Mouse (Mus musculus): ENCODE measurements around the gene Eif2b5. TPM values are rescaled to one million over a fixed set of nuclear protein-coding genes. Genes with fewer than 3 reads are reported as not detected.
"Not testable (repeated sequence)": the region's sequence is repeated elsewhere in the genome, so short reads cannot be mapped to it uniquely, and the experiment has no call there.

Eif2b5 gene
- polyA plus RNA-seq (2014; fragmentation: Nextera tagmentation; extraction: Ambion mirVana), result 125 and 132 TPM in 2 replicates

DNA sequence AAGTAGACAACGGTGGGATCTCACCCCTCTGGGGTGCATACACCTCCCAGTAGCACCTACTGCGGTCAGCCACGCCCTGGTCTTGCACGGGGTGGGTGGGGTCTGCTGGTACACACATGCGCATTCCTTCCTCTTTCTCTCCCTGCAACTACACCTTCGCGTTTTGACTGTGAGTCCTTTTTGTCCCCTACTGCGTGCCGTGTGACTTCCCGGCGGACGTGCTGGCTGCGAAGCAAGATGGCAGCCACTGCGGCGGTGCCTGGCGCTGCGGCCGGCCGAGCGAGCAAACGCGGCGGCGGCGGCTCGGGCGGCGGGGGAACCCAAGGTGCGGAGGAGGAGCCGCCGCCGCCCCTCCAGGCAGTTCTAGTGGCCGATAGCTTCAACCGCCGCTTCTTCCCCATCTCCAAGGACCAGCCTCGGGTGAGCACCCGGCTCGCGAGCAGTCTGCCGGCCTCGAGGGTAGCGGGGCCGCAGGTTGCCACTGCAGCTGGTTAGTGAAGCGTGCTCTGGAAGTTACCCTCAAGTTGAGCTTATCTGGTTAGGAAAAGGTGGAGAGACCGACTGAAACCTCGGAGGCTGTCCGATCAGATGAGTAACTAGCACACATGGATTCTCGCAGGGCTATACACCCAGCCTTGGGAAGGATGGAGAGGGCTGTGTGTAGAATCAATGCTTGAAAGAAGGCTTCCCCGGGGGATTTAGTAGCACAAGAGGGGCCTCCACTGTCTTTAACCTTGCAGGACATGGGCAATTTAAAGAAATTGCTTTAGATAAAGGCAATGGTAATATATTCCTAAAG is at the start of gene Eif2b5:
TSS of gene Eif2b5 (plus strand) at position 141 of the 799 bp plus-strand sequence.
- Histone ChIP-seq H3K4me1 (replicated peaks; ENCODE audit: control insufficient read depth, insufficient read depth, low read length) (peaks cover 5% of the 10 kb centered on the region), H3K27me3 (replicated peaks; ENCODE audit: control insufficient read depth, insufficient read depth, low read length) (no peaks in the 10 kb centered on the region), H3K9me3 (ENCODE audit: control insufficient read depth, low read length) (no peaks in the 10 kb centered on the region), H3K9ac (ENCODE audit: low read depth, low read length) (peak within 1 kb of the TSS; percentile 91), H3K27ac (ENCODE audit: low read depth, low read length) (peak within 1 kb of the TSS; percentile 73), H3K4me2 (peak within 1 kb of the TSS; percentile 75), H3K36me3 (ENCODE audit: control insufficient read depth, insufficient read depth, low read length) (peaks cover 28% of the 10 kb centered on the region), H3K4me3 (ENCODE audit: low read depth, low read length) (peak within 1 kb of the TSS; percentile 89)
- peak; percentile 95 for ATAC-seq (replicated peaks; ENCODE audit: low FRiP score)
- WGBS, result under 1% methylated on average over 49 of the region's 49 CpGs
- DNase-seq (ENCODE audit: low spot score), result peak; percentile 89

DNA sequence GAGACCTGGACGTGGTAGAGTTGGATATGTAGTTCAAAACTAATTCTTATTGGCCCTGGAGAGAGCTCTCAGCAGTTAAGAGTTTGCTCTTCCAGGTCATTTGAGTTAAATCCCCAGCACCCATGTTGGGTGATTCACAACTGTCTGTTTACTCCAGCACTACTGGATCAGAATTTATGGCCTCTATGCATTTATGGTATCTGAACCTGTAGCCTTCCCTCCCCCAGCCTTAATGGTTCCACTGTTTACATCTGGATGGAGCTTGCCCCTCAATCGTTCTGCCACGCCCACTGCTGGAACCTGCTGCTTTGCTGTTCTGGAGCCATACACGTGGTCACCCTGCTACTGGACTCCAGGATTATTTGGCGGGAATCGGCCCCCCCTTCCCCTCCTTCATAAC is 46.8 kb upstream of the Eif2b5 start:
- no peak overlapping the region for H3K4me3 ChIP-seq (ENCODE audit: low read depth, low read length)
- DNase-seq (ENCODE audit: low spot score) (no peak), ATAC-seq (replicated peaks; ENCODE audit: low FRiP score) (no peak)
- no peak overlapping the region for H3K4me2 ChIP-seq
- H3K27ac ChIP-seq (ENCODE audit: low read depth, low read length), result no peak overlapping the region
- no peaks in the 10 kb centered on the region for H3K9me3 ChIP-seq (ENCODE audit: control insufficient read depth, low read length)
- WGBS, result 67% methylated on average over 6 of the region's 6 CpGs
- no peak overlapping the region for H3K9ac ChIP-seq (ENCODE audit: low read depth, low read length)
- H3K27me3 ChIP-seq (replicated peaks; ENCODE audit: control insufficient read depth, insufficient read depth, low read length), result no peaks in the 10 kb centered on the region
- no peaks in the 10 kb centered on the region for H3K4me1 ChIP-seq (replicated peaks; ENCODE audit: control insufficient read depth, insufficient read depth, low read length)
- no peaks in the 10 kb centered on the region for H3K36me3 ChIP-seq (ENCODE audit: control insufficient read depth, insufficient read depth, low read length)

DNA sequence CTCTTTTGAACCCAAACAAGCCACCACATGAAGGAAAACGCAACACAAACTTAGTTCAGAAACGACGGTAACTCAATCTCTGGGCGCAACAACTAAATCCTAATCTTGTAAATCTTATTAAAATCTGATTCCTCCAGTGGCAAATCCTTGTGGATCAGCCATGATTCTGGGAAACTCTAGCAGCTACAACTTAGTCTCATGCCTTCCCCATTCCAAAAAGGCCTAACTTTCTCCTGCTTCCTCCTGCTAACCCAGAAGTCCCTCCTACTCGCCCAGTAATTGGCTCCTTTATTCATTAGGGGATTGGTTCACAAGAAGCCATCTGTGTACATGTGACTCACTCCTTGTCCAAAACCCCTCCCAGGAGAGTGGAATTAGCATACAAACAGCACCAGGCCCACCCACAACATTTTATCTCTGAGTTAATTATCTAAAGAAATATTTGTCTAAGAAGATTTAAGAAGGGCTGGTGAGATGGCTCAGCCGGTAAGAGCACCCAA is 44.4 kb upstream of the Eif2b5 start:
- Histone ChIP-seq H3K36me3 (ENCODE audit: control insufficient read depth, insufficient read depth, low read length) (no peaks in the 10 kb centered on the region), H3K4me1 (replicated peaks; ENCODE audit: control insufficient read depth, insufficient read depth, low read length) (no peaks in the 10 kb centered on the region; the same call in 1 of the 2 replicates), H3K27ac (ENCODE audit: low read depth, low read length) (no peak overlapping the region), H3K9ac (ENCODE audit: low read depth, low read length) (no peak overlapping the region), H3K27me3 (replicated peaks; ENCODE audit: control insufficient read depth, insufficient read depth, low read length) (no peaks in the 10 kb centered on the region), H3K9me3 (ENCODE audit: control insufficient read depth, low read length) (no peaks in the 10 kb centered on the region), H3K4me3 (ENCODE audit: low read depth, low read length) (no peak overlapping the region), H3K4me2 (no peak overlapping the region)
- 92% methylated on average over 6 of the region's 6 CpGs for WGBS
- DNase-seq (ENCODE audit: low spot score), result no peak
- ATAC-seq (replicated peaks; ENCODE audit: low FRiP score), result no peak

DNA sequence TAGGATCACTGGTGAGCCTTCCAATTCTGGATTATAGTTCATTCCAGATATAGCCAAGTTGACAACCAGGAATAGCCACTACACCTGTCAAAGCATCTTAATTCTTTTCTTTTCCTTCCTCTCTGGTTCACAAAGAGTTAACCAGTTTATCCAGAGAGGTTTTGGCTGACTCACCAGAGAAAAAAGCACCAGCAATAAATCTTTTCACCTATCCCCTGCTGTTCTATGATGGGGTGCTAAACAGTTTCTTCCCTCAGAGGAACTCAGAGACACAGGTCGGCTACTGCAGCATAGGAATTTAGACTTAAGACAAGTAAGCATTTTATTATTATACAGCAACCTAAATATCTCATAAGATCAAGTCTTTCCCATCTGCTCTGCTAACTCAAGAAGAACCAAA is 42.5 kb upstream of the Eif2b5 start:
- DNase-seq (ENCODE audit: low spot score) (no peak), ATAC-seq (replicated peaks; ENCODE audit: low FRiP score) (no peak)
- H3K27ac ChIP-seq (ENCODE audit: low read depth, low read length), result no peak overlapping the region
- H3K4me3 ChIP-seq (ENCODE audit: low read depth, low read length), result no peak overlapping the region
- no peaks in the 10 kb centered on the region for H3K36me3 ChIP-seq (ENCODE audit: control insufficient read depth, insufficient read depth, low read length)
- H3K9ac ChIP-seq (ENCODE audit: low read depth, low read length), result no peak overlapping the region
- WGBS, result 27% methylated on average over 1 of the region's 1 CpGs
- no peaks in the 10 kb centered on the region; the same call in 1 of the 2 replicates for H3K4me1 ChIP-seq (replicated peaks; ENCODE audit: control insufficient read depth, insufficient read depth, low read length)
- H3K4me2 ChIP-seq, result no peak overlapping the region
- H3K27me3 ChIP-seq (replicated peaks; ENCODE audit: control insufficient read depth, insufficient read depth, low read length), result no peaks in the 10 kb centered on the region
- no peaks in the 10 kb centered on the region for H3K9me3 ChIP-seq (ENCODE audit: control insufficient read depth, low read length)

DNA sequence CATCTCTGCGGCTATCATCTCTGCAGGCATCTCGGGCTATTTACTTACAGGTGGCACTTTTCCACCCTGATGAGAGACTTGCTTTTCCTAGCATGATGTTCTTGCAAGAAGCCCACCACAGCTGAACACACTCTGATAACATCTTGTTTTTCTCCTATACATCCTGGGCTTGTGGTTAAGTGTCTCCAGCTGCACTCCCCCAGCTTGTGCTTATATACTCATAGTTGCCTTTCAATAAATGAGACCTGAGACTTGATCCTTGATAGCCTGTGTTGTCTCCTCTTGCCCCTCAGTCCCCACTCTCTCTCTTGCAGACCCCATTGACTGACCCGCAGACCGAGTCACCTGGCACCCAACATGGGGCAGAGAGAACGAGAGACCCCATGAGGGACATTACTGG is 39.9 kb upstream of the Eif2b5 start:
- ATAC-seq (replicated peaks; ENCODE audit: low FRiP score); DNase-seq (ENCODE audit: low spot score); H3K4me2 ChIP-seq; H3K27ac ChIP-seq (ENCODE audit: low read depth, low read length); H3K4me1 ChIP-seq (replicated peaks; ENCODE audit: control insufficient read depth, insufficient read depth, low read length); H3K36me3 ChIP-seq (ENCODE audit: control insufficient read depth, insufficient read depth, low read length); H3K4me3 ChIP-seq (ENCODE audit: low read depth, low read length); H3K9ac ChIP-seq (ENCODE audit: low read depth, low read length); H3K9me3 ChIP-seq (ENCODE audit: control insufficient read depth, low read length); H3K27me3 ChIP-seq (replicated peaks; ENCODE audit: control insufficient read depth, insufficient read depth, low read length): not testable (repeated sequence)
- 85% methylated on average over 5 of the region's 5 CpGs for WGBS

DNA sequence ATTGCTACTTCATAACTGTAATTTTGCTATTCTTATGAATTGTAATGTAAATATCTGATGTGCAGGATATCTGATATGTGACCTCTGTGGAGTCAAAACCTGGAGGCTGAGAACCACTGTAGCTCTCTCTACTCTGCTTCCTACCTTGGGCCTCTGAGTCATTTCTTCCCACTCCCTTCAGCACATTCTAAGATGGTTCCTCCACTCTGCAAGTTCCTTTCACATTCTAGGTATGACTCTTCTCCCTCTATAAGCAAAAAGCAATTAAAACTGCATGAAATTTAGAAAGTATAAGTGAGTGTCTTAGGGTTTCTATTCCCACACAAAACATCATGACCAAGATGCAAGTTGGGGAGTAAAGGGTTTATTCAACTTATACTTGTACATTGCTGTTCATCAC is 33.9 kb upstream of the Eif2b5 start:
- Histone ChIP-seq H3K4me2 (no peak overlapping the region), H3K27me3 (replicated peaks; ENCODE audit: control insufficient read depth, insufficient read depth, low read length) (no peaks in the 10 kb centered on the region), H3K9ac (ENCODE audit: low read depth, low read length) (no peak overlapping the region), H3K9me3 (ENCODE audit: control insufficient read depth, low read length) (no peaks in the 10 kb centered on the region), H3K4me3 (ENCODE audit: low read depth, low read length) (no peak overlapping the region), H3K36me3 (ENCODE audit: control insufficient read depth, insufficient read depth, low read length) (no peaks in the 10 kb centered on the region), H3K4me1 (replicated peaks; ENCODE audit: control insufficient read depth, insufficient read depth, low read length) (no peaks in the 10 kb centered on the region), H3K27ac (ENCODE audit: low read depth, low read length) (no peak overlapping the region)
- ATAC-seq (replicated peaks; ENCODE audit: low FRiP score) (no peak), DNase-seq (ENCODE audit: low spot score) (no peak)

DNA sequence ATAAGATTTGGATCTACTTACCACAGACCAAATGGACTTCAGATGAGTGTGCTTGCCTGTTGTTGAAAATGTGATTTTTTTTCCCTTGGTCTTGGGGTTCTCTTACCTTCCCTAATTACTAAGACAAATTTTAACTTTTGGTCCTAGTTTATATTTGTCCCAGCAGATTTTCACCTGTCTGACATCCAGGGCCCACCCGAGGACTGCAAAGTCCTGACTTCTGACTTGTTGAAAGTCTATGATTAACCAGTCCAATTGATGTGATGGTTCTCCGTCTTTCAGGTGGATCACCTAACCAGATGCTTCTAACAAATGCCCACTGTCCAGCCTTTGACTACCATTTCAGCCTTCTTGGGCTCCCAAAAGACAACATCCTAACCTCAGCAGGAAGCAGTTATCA is 27.6 kb upstream of the Eif2b5 start:
- ATAC-seq (replicated peaks; ENCODE audit: low FRiP score) (no peak), DNase-seq (ENCODE audit: low spot score) (no peak)
- no peaks in the 10 kb centered on the region for H3K36me3 ChIP-seq (ENCODE audit: control insufficient read depth, insufficient read depth, low read length)
- no peak overlapping the region for H3K4me3 ChIP-seq (ENCODE audit: low read depth, low read length)
- H3K4me1 ChIP-seq (replicated peaks; ENCODE audit: control insufficient read depth, insufficient read depth, low read length), result no peaks in the 10 kb centered on the region
- H3K27me3 ChIP-seq (replicated peaks; ENCODE audit: control insufficient read depth, insufficient read depth, low read length), result no peaks in the 10 kb centered on the region
- H3K4me2 ChIP-seq, result no peak overlapping the region
- 86% methylated on average over 2 of the region's 2 CpGs for WGBS
- no peaks in the 10 kb centered on the region for H3K9me3 ChIP-seq (ENCODE audit: control insufficient read depth, low read length)
- no peak overlapping the region for H3K9ac ChIP-seq (ENCODE audit: low read depth, low read length)
- H3K27ac ChIP-seq (ENCODE audit: low read depth, low read length), result no peak overlapping the region

DNA sequence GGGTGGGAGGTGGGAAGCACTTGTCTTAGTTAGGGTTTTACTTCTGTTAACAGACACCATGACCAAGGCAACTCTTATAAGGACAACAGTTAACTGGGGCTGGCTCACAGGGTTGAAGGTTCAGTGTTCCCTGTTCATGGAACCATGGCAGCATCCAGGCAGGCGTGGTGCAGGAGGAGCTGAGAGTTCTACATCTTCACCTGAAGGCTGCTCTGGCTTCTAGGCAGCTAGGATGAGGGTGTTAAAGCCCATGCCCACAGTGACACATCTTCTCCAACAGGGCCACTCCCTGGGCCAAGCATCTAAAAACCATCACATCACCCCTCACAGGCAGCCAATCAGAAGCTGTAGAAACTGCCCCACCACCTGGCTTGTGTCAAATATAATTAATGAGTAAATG is 26.9 kb upstream of the Eif2b5 start:
- ATAC-seq (replicated peaks; ENCODE audit: low FRiP score) (no peak), DNase-seq (ENCODE audit: low spot score) (no peak)
- Histone ChIP-seq H3K4me1 (replicated peaks; ENCODE audit: control insufficient read depth, insufficient read depth, low read length) (no peaks in the 10 kb centered on the region), H3K4me3 (ENCODE audit: low read depth, low read length) (no peak overlapping the region), H3K27ac (ENCODE audit: low read depth, low read length) (no peak overlapping the region), H3K27me3 (replicated peaks; ENCODE audit: control insufficient read depth, insufficient read depth, low read length) (no peaks in the 10 kb centered on the region), H3K36me3 (ENCODE audit: control insufficient read depth, insufficient read depth, low read length) (no peaks in the 10 kb centered on the region), H3K9ac (ENCODE audit: low read depth, low read length) (no peak overlapping the region), H3K9me3 (ENCODE audit: control insufficient read depth, low read length) (no peaks in the 10 kb centered on the region), H3K4me2 (no peak overlapping the region)
- WGBS, result 76% methylated on average over 1 of the region's 1 CpGs

DNA sequence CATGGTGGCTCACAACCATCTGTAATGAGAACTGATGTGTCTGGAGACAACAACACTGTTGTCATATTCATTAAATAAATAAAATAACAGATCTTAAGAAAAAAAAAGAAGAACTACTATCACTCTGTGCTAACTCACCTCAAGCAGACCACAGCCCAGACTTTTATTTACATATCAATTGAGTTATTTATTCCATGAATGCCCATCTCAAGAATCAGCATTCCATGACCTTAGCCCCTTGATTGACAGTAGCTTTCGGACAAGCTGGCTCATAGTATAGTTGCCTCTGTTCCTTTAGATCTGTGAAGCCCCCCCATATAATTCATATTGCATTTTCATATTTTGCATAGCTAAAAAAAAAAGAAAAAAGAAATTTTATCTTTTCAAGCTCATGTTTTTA is 24.9 kb upstream of the Eif2b5 start:
- 93% methylated on average over 1 of the region's 1 CpGs for WGBS
- H3K4me1 ChIP-seq (replicated peaks; ENCODE audit: control insufficient read depth, insufficient read depth, low read length), result no peaks in the 10 kb centered on the region; the same call in 1 of the 2 replicates
- H3K27ac ChIP-seq (ENCODE audit: low read depth, low read length), result no peak overlapping the region
- H3K4me3 ChIP-seq (ENCODE audit: low read depth, low read length), result no peak overlapping the region
- no peak for DNase-seq (ENCODE audit: low spot score)
- H3K4me2 ChIP-seq, result no peak overlapping the region
- H3K9me3 ChIP-seq (ENCODE audit: control insufficient read depth, low read length), result no peaks in the 10 kb centered on the region
- no peaks in the 10 kb centered on the region for H3K36me3 ChIP-seq (ENCODE audit: control insufficient read depth, insufficient read depth, low read length)
- no peak overlapping the region for H3K9ac ChIP-seq (ENCODE audit: low read depth, low read length)
- H3K27me3 ChIP-seq (replicated peaks; ENCODE audit: control insufficient read depth, insufficient read depth, low read length), result no peaks in the 10 kb centered on the region
- ATAC-seq (replicated peaks; ENCODE audit: low FRiP score), result no peak
